Mouse (Mus musculus) ES-E14 (cell line): Measurements from ENCODE around the gene Nr2c1.

ENCODE experiments used
- CHD2 ChIP-seq: IDR thresholded peaks from 2 replicates; pipeline ENCODE4 v1.6.1; 2014; ENCODE audit warnings: mild to moderate bottlenecking, low read depth, low read length, inconsistent platforms
- HCFC1 ChIP-seq: IDR thresholded peaks from 2 replicates; pipeline ENCODE4 v1.6.1; 2012; ENCODE audit warnings: low read length, inconsistent platforms, borderline replicate concordance; ENCODE audit not compliant: insufficient read depth
- MAFK ChIP-seq: IDR thresholded peaks from 2 replicates; pipeline ENCODE4 v1.6.1; 2014; ENCODE audit warnings: mild to moderate bottlenecking, low read depth, low read length, inconsistent platforms; ENCODE audit not compliant: insufficient read depth
- ZC3H11A ChIP-seq: IDR thresholded peaks from 2 replicates; pipeline ENCODE4 v1.6.1; 2012; ENCODE audit warnings: low read depth, mild to moderate bottlenecking, inconsistent platforms, low read length, borderline replicate concordance
- ZNF384 ChIP-seq: IDR thresholded peaks from 2 replicates; pipeline ENCODE4 v1.6.1; 2012; ENCODE audit warnings: low read depth, low read length, inconsistent platforms

DNA sequence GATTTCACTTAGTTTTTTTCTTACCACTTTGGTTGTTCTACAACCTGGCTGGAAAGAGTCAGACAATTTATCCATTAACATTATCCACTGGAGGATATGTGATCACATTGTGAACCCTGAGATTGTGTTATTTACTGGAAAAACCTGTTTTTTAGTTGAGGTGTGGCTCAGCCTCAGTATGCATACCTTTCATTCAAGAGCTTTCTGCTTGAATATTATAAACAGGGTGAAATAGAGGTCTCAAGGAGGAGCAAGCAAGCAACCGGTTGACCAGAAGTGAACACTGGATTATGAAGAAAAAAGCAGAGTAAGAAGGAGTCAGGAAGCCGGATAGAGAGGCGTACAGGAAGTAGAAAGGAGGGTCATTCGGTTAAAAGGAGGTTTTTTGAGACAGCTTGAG, 3.7 kb downstream of the Nr2c1 start:
- no peak for TF ChIP-seq HCFC1
- TF ChIP-seq ZC3H11A = no peak
- no peak for TF ChIP-seq MAFK
- no peak for TF ChIP-seq ZNF384
- no peak for TF ChIP-seq CHD2
